Mouse (Mus musculus) heart, embryonic 16.5 days (tissue): Measurements from ENCODE around the gene Tet2. TPM values are rescaled to one million over a fixed set of nuclear protein-coding genes. Genes with fewer than 3 reads are reported as not detected.

Source experiments
- ATAC-seq: fragments of 200-750 bp; cut with Nextera tagmentation; replicated peaks from 2 replicates; pipeline ENCODE4 v1.8.0; 2017; ENCODE audit warnings: moderate number of reproducible peaks; ENCODE audit not compliant: insufficient read depth, low FRiP score; ENCODE audit errors: extremely low read depth
- H3K27ac ChIP-seq: fragments of 300-500 bp; sonication (generic); 2 replicates; pipeline ENCODE4 v1.5.1; 2014; ENCODE audit warnings: mild to moderate bottlenecking, low read length, control low read depth, moderate library complexity
- H3K27me3 ChIP-seq: fragments of 300-500 bp; sonication (generic); 2 replicates; pipeline ENCODE4 v1.6.1; 2014; ENCODE audit warnings: low read length, mixed read lengths; ENCODE audit not compliant: control insufficient read depth, insufficient read depth
- H3K36me3 ChIP-seq: fragments of 300-500 bp; sonication (generic); 2 replicates; pipeline ENCODE4 v1.6.1; 2014; ENCODE audit not compliant: control insufficient read depth, insufficient read depth
- H3K4me1 ChIP-seq: fragments of 300-500 bp; sonication (generic); 2 replicates; pipeline ENCODE4 v1.6.1; 2014; ENCODE audit warnings: low read length, mixed read lengths; ENCODE audit not compliant: control insufficient read depth, insufficient read depth
- H3K4me2 ChIP-seq: fragments of 300-500 bp; sonication (generic); 2 replicates; pipeline ENCODE4 v1.6.1; 2014; ENCODE audit warnings: low read depth, mild to moderate bottlenecking, control low read depth, low read length
- H3K4me3 ChIP-seq: fragments of 300-500 bp; sonication (generic); 2 replicates; pipeline ENCODE4 v1.5.1; 2014; ENCODE audit warnings: mild to moderate bottlenecking, control low read depth, low read length
- H3K9ac ChIP-seq: fragments of 300-500 bp; sonication (generic); 2 replicates; pipeline ENCODE4 v1.6.1; 2014; ENCODE audit warnings: low read length, control low read depth
- H3K9me3 ChIP-seq: fragments of 300-500 bp; sonication (generic); replicated peaks from 2 replicates; pipeline ENCODE4 v1.6.1; 2016; ENCODE audit warnings: low read length; ENCODE audit not compliant: control insufficient read depth
- WGBS: fragments of 180-500 bp; shearing (Covaris S2); extraction: QIAGEN DNeasy Blood & Tissue Kit; methylation state at CpG from one replicate; pipeline ENCODE4 v1.1.7; 2014; 5-methylcytosine and 5-hydroxymethylcytosine counted together
- polyA plus RNA-seq: library from polyadenylated mRNA; unstranded; fragments of >200 nt; fragmentation: Nextera tagmentation; extraction: Ambion mirVana; gene quantifications from 2 replicates; pipeline ENCODE4 v1.2.1, GENCODE M21; 2015

The Tet2 gene
- polyA plus RNA-seq, 1 experiment from 2014 or later, result 11.3 TPM

DNA sequence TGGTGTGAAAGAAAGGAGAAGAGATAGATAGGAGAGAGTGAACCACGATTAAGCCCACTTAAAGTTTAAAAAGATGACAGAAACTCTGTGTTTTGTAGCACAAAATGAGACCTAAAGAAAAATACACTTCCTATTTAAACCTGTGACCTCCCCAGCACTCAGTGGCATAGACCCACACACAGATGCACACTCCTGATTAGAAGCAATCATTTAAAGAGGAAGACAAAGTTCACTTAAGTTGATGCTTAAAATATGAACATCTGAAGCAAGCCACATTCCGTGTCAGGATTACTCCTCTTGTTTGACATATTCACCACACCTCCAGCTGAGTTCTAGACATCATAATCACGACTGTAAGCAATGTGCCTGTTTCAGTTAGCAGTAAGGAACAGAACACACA lies 14.3 kb downstream of the Tet2 start:
- WGBS, result 49% methylated on average over 3 of the region's 3 CpGs

DNA sequence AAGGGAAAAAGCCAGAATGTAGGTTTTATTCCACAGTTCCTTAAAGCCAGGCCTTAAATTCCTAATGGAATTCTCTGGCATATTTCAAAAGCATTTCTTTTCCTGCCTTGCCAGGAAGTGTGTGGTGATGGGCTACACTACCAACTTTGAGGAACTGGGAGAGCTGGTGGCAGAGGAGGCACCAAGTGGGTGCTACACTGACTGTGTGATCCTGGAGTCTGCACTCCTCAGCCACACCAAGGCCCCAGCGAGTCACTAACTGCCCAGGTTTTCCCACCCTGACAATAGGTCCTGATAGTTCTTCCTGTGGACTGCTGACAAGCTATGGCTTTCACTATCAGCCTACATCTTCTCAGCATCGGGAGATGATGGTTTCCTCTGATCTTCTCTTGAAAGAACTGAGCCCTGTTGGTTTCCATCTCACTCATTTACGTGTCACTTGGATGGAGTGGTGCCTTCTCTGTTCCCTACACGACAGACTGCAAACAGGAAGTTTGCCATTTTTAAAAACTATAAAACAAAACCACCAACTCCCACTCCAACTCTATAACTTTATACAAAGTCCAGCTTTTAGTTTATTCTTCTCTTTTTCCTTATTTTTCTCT lies 18.7 kb downstream of the Tet2 start:
- WGBS, result 59% methylated on average over 4 of the region's 4 CpGs
- no peak for ATAC-seq

More for the DNA sequence above, 14.3 kb downstream of the Tet2 start:
- H3K36me3 ChIP-seq, result no peaks in the 10 kb centered on the region
- H3K4me2 ChIP-seq, result no peak overlapping the region
- no peaks in the 10 kb centered on the region for H3K9me3 ChIP-seq
- no peak for ATAC-seq
- H3K9ac ChIP-seq, result no peak overlapping the region
- H3K27me3 ChIP-seq, result no peaks in the 10 kb centered on the region
- H3K4me1 ChIP-seq, result peaks cover 18% of the 10 kb centered on the region
- no peak overlapping the region for H3K27ac ChIP-seq
- H3K4me3 ChIP-seq, result no peak overlapping the region

DNA sequence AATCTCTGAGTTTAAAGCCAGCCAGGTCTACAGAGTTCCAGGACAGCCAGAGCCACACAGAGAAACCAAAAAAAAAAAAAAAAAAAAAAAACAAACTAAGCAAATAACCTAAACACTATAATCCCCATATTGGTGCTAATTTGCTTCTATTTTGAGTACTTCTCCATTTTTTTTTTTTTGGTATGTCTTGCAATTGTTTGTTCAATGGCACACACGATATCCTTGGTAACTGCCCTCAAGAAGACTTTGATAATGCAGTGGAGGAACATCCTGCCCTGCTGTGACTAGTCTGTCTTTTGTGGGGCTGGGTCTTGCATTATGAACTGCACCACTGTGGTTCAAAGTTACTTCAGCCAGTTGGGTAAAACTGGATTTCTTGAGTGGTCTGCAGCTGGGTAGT lies 19.4 kb downstream of the Tet2 start:
- no peak for ATAC-seq
- Histone ChIP-seq H3K27ac (no peak overlapping the region), H3K4me3 (no peak overlapping the region), H3K4me1 (peaks cover 8% of the 10 kb centered on the region), H3K4me2 (no peak overlapping the region), H3K36me3 (no peaks in the 10 kb centered on the region), H3K27me3 (no peaks in the 10 kb centered on the region), H3K9ac (no peak overlapping the region), H3K9me3 (no peaks in the 10 kb centered on the region)
- 72% methylated on average over 1 of the region's 1 CpGs for WGBS

More for the DNA sequence above, 18.7 kb downstream of the Tet2 start:
- Histone ChIP-seq H3K9ac (no peak overlapping the region), H3K9me3 (no peaks in the 10 kb centered on the region), H3K36me3 (no peaks in the 10 kb centered on the region), H3K4me2 (no peak overlapping the region), H3K27ac (no peak overlapping the region), H3K4me1 (peaks cover 14% of the 10 kb centered on the region), H3K27me3 (no peaks in the 10 kb centered on the region), H3K4me3 (no peak overlapping the region)

DNA sequence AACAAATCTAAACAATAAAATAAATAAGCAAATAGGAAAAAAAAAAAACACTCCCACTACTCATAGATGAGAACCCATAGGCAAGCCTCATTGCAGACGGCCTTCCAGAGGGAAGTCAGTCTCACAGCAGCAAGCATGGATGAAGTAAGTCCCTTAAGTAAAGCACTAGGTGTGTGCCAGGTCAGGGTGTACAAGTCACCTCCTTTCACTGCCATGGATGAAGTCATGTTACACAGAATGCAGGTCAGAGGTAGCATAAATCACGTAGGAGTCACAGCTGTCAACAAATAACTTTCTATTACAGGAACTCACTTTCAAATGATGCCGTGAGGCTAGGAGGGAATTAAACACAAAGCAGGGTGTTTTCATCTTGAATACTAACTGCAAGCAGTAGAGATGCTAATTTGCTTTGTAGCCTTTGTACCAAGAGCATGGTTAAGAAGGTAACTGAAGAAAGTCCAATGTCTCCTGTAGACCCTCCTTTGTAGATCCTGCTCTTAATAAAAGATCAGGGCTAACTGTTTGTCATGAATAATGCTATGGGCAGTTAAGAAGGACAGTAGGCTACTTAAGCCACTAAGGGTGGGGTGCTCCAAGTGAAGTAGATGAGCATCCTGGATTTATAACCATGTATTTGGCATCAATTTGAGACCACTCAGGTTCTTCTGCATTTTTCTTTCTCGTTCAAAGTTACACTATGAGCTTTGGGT lies 20.4 kb downstream of the Tet2 start:
- H3K27me3 ChIP-seq, result no peaks in the 10 kb centered on the region
- H3K4me1 ChIP-seq, result peaks cover 8% of the 10 kb centered on the region
- H3K9ac ChIP-seq, result no peak overlapping the region
- H3K4me3 ChIP-seq, result no peak overlapping the region
- H3K27ac ChIP-seq, result no peak overlapping the region
- H3K9me3 ChIP-seq, result no peaks in the 10 kb centered on the region
- no peaks in the 10 kb centered on the region for H3K36me3 ChIP-seq
- 70% methylated on average over 4 of the region's 4 CpGs for WGBS
- H3K4me2 ChIP-seq, result no peak overlapping the region
- no peak for ATAC-seq

DNA sequence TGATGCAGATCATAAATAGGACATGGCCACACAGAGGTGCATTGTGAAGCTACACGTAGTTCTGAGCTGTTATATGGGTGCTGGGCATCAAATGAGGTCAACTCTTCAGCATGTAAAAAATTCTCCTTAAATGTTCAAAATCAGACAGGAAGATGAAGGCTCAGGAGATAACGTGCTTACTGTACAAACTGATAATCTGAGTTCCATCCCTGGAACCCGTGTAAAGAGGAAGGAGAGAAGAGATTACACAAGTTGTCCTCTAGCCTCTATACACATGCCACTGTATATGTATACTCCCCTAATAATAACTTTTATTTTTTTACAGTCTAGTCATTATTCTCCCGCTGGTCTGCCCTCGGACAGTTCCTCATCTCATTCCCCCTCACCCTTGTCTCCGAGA lies 21.7 kb downstream of the Tet2 start:
- Histone ChIP-seq H3K27ac (no peak overlapping the region), H3K4me2 (no peak overlapping the region), H3K9ac (no peak overlapping the region), H3K9me3 (no peaks in the 10 kb centered on the region), H3K4me1 (peaks cover 8% of the 10 kb centered on the region), H3K27me3 (no peaks in the 10 kb centered on the region), H3K4me3 (no peak overlapping the region), H3K36me3 (no peaks in the 10 kb centered on the region)
- no peak for ATAC-seq
- WGBS, result 72% methylated on average over 6 of the region's 6 CpGs

DNA sequence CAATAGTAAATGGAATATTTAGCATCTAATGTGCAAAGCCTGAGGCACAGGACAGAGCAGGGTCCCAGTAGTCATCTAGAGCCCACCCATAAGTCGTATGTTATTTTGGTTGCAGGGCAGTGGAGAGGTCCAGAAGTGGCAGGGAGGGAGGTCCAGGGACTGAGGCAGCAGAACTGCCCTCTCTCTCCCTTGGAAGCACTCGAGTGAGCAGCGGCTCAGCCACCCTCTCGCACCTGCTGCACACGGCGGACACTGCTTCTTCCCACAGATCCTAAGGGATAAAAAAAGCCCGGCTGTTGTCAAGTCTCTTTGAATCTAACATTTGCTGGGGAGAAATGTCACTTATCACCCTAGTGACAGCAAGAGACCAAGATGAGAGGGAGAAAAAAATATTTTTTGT lies 22.6 kb downstream of the Tet2 start:
- ATAC-seq, result no peak
- 51% methylated on average over 7 of the region's 7 CpGs for WGBS
- H3K4me2 ChIP-seq, result no peak overlapping the region

DNA sequence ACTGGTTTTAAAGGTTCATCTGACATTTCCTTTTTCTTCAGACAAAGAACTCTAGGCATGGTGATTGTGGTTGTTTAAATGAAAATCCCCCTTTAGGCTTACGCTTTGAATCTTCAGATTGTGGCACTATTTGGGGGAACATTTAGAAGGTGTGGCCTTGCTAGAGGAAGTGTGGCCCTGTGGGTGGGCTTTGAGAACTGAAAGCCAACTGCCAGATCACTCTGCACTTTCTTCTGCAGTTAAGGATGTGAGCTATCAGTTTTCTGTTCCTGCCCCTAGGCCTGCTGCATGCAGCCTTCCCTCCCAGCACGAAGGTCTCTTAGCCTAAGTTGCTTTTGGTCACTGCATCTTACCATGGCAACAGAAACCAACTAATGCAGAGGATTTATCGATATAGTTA lies 26.1 kb downstream of the Tet2 start:
- H3K4me1 ChIP-seq, result peaks cover 16% of the 10 kb centered on the region
- H3K9ac ChIP-seq, result no peak overlapping the region
- H3K27me3 ChIP-seq, result no peaks in the 10 kb centered on the region

More for the DNA sequence above, 22.6 kb downstream of the Tet2 start:
- Histone ChIP-seq H3K9ac (no peak overlapping the region), H3K27ac (no peak overlapping the region), H3K36me3 (no peaks in the 10 kb centered on the region), H3K4me3 (no peak overlapping the region), H3K4me1 (peaks cover 10% of the 10 kb centered on the region), H3K9me3 (no peaks in the 10 kb centered on the region), H3K27me3 (no peaks in the 10 kb centered on the region)

DNA sequence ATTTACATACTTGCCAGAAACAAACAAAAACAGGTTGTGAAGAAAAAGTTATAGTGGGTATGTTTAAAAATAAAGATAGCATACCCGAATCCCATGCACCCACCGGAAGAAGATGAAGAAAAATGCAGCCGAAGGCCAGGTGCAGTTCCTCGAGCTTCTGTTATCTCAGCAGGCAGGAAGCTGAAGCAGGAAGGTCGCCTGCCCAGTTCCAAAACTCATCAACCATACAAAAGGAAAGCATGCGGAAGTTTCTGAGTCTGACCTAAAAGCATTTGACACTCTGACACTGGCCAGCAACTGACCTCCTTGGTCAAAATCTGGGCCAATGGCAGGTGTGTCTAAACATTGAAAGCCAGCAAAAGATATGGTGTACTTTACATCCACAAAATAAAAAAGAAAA lies 26.8 kb downstream of the Tet2 start:
- H3K27ac ChIP-seq, result no peak overlapping the region
- H3K4me1 ChIP-seq, result peaks cover 16% of the 10 kb centered on the region
- no peaks in the 10 kb centered on the region for H3K27me3 ChIP-seq
- no peaks in the 10 kb centered on the region for H3K9me3 ChIP-seq
- no peak overlapping the region for H3K4me2 ChIP-seq
- H3K9ac ChIP-seq, result no peak overlapping the region
- H3K4me3 ChIP-seq, result no peak overlapping the region
- peaks cover 3% of the 10 kb centered on the region; the same call in 1 of the 2 replicates for H3K36me3 ChIP-seq
- WGBS, result 71% methylated on average over 6 of the region's 6 CpGs
- no peak for ATAC-seq

More for the DNA sequence above, 26.1 kb downstream of the Tet2 start:
- Histone ChIP-seq H3K9me3 (no peaks in the 10 kb centered on the region), H3K36me3 (peaks cover 3% of the 10 kb centered on the region; the same call in 1 of the 2 replicates), H3K4me2 (no peak overlapping the region), H3K4me3 (no peak overlapping the region), H3K27ac (no peak overlapping the region; the same call in 1 of the 2 replicates)
- ATAC-seq, result no peak
- WGBS, result 84% methylated on average over 3 of the region's 3 CpGs

DNA sequence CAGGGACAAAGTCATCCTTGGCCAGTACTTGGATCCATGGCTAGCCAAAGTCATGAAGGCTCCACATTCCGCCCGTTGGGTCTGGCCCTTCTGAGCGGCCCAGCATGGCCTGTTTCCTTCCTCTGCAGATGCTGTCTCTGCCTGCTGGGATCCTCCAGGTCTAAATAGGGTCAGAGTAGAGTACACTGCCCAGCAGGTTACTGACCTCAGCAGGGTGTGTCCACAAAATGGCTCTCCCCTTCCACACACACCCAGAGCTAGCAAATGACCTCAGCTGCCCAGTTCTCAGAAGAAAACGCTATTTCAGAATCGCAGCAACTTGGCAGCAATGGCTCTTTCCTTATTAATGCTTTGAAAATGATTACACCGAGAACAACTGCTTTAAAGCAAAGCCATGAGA lies 27.5 kb downstream of the Tet2 start:
- WGBS, result 79% methylated on average over 6 of the region's 6 CpGs
- no peak for ATAC-seq
- no peak overlapping the region for H3K4me2 ChIP-seq
- H3K9me3 ChIP-seq, result no peaks in the 10 kb centered on the region
- no peak overlapping the region for H3K4me3 ChIP-seq
- H3K27ac ChIP-seq, result no peak overlapping the region
- peaks cover 3% of the 10 kb centered on the region; the same call in 1 of the 2 replicates for H3K36me3 ChIP-seq
- no peaks in the 10 kb centered on the region for H3K27me3 ChIP-seq
- H3K4me1 ChIP-seq, result peaks cover 16% of the 10 kb centered on the region
- H3K9ac ChIP-seq, result no peak overlapping the region
